Mouse (Mus musculus): ENCODE measurements at regions not wholly inside any gene's neighbourhood (a gene's known extent, or its start where the extent isn't known, plus 50 kb on each side); places are given as distances from the start of the nearest gene placed in this dataset.

DNA sequence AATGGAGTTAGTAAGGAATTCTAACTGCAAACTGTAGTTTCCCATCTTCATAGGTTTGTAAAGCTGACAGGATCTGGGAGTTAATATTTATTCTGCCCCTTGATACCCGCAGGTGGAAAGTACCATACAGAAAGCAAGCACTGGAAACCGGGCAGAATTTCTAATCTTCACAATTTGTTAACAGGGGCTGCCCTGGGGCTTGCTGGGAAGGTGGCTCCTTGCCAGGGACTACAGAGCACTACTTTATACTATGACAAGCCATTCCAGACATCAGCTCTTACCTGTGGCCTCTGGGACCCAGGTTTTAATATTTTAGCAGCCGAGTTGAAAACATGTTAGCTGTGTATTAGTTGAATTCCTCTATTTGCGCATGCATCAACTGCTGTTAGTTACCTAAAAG, 135.1 kb upstream of the Zeb2 start:
- Histone ChIP-seq H3K9ac (no peak overlapping the region), H3K4me2 (no peak overlapping the region), H3K4me3 (no peak overlapping the region), H3K36me3 (no peaks in the 10 kb centered on the region), H3K27ac (ENCODE audit: poor library complexity, severe bottlenecking) (no peak overlapping the region), H3K9me3 (replicated peaks) (no peaks in the 10 kb centered on the region), H3K4me1 (replicated peaks) (no peaks in the 10 kb centered on the region), H3K27me3 (replicated peaks) (no peaks in the 10 kb centered on the region)
- no peak for ATAC-seq (ENCODE audit: insufficient number of reproducible peaks, low FRiP score)
- 73% methylated on average over 4 of the region's 4 CpGs for WGBS

DNA sequence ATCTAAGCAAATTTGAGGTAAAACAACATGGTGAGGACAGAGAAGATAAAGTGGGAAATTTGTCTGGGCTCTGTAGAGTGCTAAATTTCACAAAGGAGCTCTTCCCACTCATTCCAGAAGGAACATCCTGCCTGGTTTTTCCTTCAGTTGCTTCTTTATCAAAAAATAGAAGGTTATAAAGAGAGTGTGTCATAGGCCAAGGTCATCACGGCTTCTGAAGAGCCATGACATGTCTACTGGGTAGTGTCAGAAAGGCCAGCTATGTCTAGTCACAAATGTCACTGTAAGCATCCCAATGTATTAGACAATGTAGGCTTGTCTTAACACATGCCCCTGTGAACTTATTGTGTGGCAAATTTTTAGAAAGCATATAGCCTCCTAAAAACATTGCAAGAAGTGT, 132.5 kb upstream of the Zeb2 start:
- H3K36me3 ChIP-seq, result no peaks in the 10 kb centered on the region
- H3K9ac ChIP-seq, result no peak overlapping the region
- H3K4me2 ChIP-seq, result no peak overlapping the region

GRCm38 (mm10) chr2:45246061-45246945, 129.1 kb upstream of the Zeb2 start:
- no peaks in the 10 kb centered on the region for H3K27me3 ChIP-seq (replicated peaks)
- H3K4me1 ChIP-seq (replicated peaks), result peaks cover 4% of the 10 kb centered on the region
- no peaks in the 10 kb centered on the region for H3K9me3 ChIP-seq (replicated peaks)
- H3K36me3 ChIP-seq, result no peaks in the 10 kb centered on the region
- H3K4me2 ChIP-seq, result no peak overlapping the region
- ATAC-seq (ENCODE audit: insufficient number of reproducible peaks, low FRiP score), result no peak
- H3K9ac ChIP-seq, result no peak overlapping the region
- WGBS, result 67% methylated on average over 10 of the region's 10 CpGs
- H3K27ac ChIP-seq (ENCODE audit: poor library complexity, severe bottlenecking), result peak overlapping the region; percentile 33; the same call in 1 of the 2 replicates
- H3K4me3 ChIP-seq, result no peak overlapping the region

More for the DNA sequence above, 132.5 kb upstream of the Zeb2 start:
- WGBS, result 63% methylated on average over 1 of the region's 1 CpGs
- Histone ChIP-seq H3K27me3 (replicated peaks) (no peaks in the 10 kb centered on the region), H3K4me3 (no peak overlapping the region), H3K27ac (ENCODE audit: poor library complexity, severe bottlenecking) (no peak overlapping the region), H3K4me1 (replicated peaks) (peaks cover 4% of the 10 kb centered on the region), H3K9me3 (replicated peaks) (no peaks in the 10 kb centered on the region)
- no peak for ATAC-seq (ENCODE audit: insufficient number of reproducible peaks, low FRiP score)

GRCm38 (mm10) chr2:45245506-45245905, 128.3 kb upstream of the Zeb2 start:
- no peak for ATAC-seq (ENCODE audit: insufficient number of reproducible peaks, low FRiP score)
- Histone ChIP-seq H3K27me3 (replicated peaks) (no peaks in the 10 kb centered on the region), H3K4me1 (replicated peaks) (peaks cover 9% of the 10 kb centered on the region), H3K4me2 (no peak overlapping the region), H3K4me3 (no peak overlapping the region), H3K9me3 (replicated peaks) (no peaks in the 10 kb centered on the region), H3K9ac (no peak overlapping the region), H3K27ac (ENCODE audit: poor library complexity, severe bottlenecking) (no peak overlapping the region), H3K36me3 (no peaks in the 10 kb centered on the region)
- whole genome bisulfite sequencing, result 50% methylated on average over 1 of the region's 1 CpGs

- no peak overlapping the region for H3K9ac ChIP-seq
- H3K27me3 ChIP-seq (replicated peaks), result no peaks in the 10 kb centered on the region
- H3K9me3 ChIP-seq (replicated peaks), result no peaks in the 10 kb centered on the region
- H3K27ac ChIP-seq (ENCODE audit: poor library complexity, severe bottlenecking), result no peak overlapping the region
- WGBS, result 86% methylated on average over 14 of the region's 14 CpGs
- peaks cover 16% of the 10 kb centered on the region for H3K4me1 ChIP-seq (replicated peaks)
- no peaks in the 10 kb centered on the region for H3K36me3 ChIP-seq
- ATAC-seq (ENCODE audit: insufficient number of reproducible peaks, low FRiP score), result no peak
- H3K4me3 ChIP-seq, result no peak overlapping the region
- no peak overlapping the region for H3K4me2 ChIP-seq
Observed at GRCm38 (mm10) chr2:45244491-45244890, 127.3 kb upstream of the Zeb2 start.

DNA sequence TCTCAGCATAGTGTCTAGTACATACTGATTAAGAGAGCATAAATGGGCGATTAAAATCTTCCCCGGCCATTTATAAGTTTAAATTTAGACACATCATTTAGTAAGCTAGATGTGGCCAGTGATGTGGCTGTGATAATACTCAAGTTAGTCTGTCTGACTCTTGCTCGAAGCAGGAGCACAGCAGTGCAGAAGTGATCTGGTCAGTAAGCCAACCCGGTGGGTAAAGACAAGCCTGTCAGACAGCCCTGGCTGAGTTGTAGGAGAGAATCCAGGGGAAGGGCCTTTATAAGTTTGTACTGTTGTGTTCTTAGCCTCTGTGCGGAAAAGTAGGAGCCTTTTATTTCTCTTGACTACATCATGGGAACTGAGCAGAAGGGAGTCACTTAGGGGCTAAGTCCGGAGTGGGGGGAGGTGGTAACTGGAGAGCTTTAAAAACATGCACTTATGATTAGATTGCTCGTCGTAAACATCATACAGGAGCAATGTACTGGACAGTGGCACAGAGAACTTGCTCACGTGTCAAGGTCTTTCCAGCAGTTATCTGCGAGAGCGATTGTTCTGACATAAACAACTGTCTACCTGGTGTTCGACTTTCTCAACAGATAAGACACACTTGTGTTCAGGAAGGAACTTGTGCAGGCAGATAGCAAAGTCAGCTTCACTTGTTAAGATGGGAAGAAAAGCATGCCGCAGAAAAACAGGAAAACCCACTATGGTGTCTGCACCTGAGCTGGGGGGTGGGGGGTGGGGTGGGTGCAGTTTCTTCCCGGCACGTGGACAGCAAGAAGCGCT, 122.5 kb upstream of the Zeb2 start:
- peak; percentile 83 for ATAC-seq (ENCODE audit: insufficient number of reproducible peaks, low FRiP score)
- no peaks in the 10 kb centered on the region for H3K36me3 ChIP-seq
- peaks cover 19% of the 10 kb centered on the region for H3K4me1 ChIP-seq (replicated peaks)
- peak overlapping the region; percentile 45; the same call in 1 of the 2 replicates for H3K27ac ChIP-seq (ENCODE audit: poor library complexity, severe bottlenecking)
- WGBS, result 24% methylated on average over 16 of the region's 16 CpGs
- H3K4me2 ChIP-seq, result peak overlapping the region; percentile 45
- no peaks in the 10 kb centered on the region for H3K9me3 ChIP-seq (replicated peaks)
- H3K9ac ChIP-seq, result no peak overlapping the region
- peak overlapping the region; percentile 4; the same call in 1 of the 2 replicates for H3K4me3 ChIP-seq
- no peaks in the 10 kb centered on the region for H3K27me3 ChIP-seq (replicated peaks)

GRCm38 (mm10) chr2:45239001-45239400, 121.8 kb upstream of the Zeb2 start:
- ATAC-seq (ENCODE audit: insufficient number of reproducible peaks, low FRiP score), result no peak
- WGBS, result 61% methylated on average over 6 of the region's 6 CpGs
- Histone ChIP-seq H3K9ac (no peak overlapping the region), H3K4me2 (no peak overlapping the region; the same call in 1 of the 2 replicates), H3K4me1 (replicated peaks) (peaks cover 19% of the 10 kb centered on the region), H3K27ac (ENCODE audit: poor library complexity, severe bottlenecking) (no peak overlapping the region), H3K9me3 (replicated peaks) (no peaks in the 10 kb centered on the region), H3K27me3 (replicated peaks) (no peaks in the 10 kb centered on the region), H3K36me3 (no peaks in the 10 kb centered on the region), H3K4me3 (no peak overlapping the region)

DNA sequence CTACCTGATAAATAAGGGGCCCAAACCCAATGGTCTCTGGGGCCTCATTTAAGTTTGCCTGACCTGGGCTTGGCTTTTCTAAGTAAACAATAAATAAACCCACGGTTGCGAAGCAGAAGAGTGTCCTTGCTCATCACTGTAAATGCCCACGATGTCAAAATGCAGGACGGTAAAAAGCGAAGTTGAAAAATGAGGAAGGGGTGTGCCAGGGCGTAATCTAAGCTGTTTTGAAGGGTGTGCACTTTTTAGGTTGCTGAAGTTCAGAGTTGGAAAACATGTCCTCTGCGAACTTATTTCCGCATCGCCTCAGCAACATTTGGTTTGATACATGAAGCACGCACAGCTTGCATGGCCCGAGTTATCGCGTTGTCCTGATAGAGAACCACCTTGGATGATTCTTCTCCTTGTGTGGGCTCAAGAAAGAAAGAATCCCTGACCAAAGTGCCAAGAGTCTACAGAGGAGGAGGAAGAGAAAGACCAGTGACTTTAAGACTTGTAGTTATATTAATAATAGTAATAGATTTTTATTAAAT, 119.0 kb upstream of the Zeb2 start:
- Histone ChIP-seq H3K4me2 (no peak overlapping the region), H3K9me3 (replicated peaks) (no peaks in the 10 kb centered on the region), H3K4me3 (no peak overlapping the region), H3K36me3 (no peaks in the 10 kb centered on the region), H3K4me1 (replicated peaks) (peaks cover 18% of the 10 kb centered on the region), H3K27ac (ENCODE audit: poor library complexity, severe bottlenecking) (no peak overlapping the region), H3K9ac (no peak overlapping the region), H3K27me3 (replicated peaks) (no peaks in the 10 kb centered on the region)
- ATAC-seq (ENCODE audit: insufficient number of reproducible peaks, low FRiP score), result no peak
- 90% methylated on average over 13 of the region's 13 CpGs for WGBS

DNA sequence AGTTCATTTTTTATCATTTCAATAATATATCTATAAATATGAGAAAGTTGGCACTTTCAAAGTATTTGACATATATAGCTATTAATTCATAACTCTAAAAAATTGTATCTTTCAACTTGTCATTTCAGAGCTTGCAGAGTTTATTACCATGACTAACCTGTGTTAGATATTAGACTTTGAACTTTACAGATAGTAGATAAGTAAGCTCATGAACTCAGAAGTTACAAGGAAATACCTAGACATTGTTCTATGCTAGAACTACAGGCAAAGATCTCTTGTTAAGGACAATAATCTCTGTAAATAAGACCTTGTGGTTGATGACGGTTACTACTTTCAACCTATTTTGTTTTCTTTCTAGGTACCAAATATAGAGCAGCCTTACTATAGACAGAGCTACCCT, 117.0 kb upstream of the Zeb2 start:
- no peak for ATAC-seq (ENCODE audit: insufficient number of reproducible peaks, low FRiP score)
- Histone ChIP-seq H3K9ac (no peak overlapping the region), H3K27me3 (replicated peaks) (no peaks in the 10 kb centered on the region), H3K9me3 (replicated peaks) (no peaks in the 10 kb centered on the region), H3K4me1 (replicated peaks) (peaks cover 4% of the 10 kb centered on the region), H3K27ac (ENCODE audit: poor library complexity, severe bottlenecking) (no peak overlapping the region), H3K36me3 (no peaks in the 10 kb centered on the region), H3K4me2 (no peak overlapping the region), H3K4me3 (no peak overlapping the region)
- WGBS, result 78% methylated on average over 1 of the region's 1 CpGs

DNA sequence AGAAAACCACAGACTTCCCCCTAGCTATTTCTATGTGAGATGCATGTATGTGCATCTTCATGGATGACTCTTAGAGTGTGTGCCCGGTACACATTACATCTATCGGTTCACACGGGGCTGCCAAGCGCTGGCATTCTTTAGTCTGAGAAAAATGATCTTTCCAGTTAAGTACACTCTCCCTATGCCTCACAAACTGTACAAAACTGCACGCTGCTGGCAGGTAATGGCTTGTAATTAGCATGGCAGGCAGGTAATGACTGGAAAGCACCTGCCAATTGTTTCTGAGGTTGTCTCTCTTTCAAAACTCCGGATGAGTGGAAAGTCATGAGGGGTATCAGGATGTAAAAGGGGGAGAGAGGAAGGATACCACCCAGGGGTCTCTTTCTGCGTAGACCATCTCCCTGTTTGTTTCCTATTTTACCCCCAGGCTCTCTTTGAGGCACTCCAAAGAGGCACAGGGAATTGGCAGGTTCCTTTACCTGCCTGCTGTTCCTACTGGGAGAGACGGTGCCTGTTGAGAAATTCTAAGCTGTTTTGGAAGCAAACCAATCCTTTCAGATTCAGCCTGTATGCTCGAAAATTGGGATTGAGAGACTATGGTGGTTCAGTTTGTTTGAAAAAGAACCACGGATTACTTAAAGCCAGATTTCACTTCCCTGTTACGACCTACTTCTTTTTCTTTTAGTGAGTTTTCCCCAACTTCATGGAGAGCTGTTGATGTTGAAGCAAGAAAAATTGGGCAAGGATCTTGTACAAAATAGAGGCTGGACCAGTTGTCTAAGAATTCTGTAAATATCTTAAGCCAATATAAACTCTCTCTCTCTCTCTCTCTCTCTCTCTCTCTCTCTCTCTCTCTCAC, 113.4 kb upstream of the Zeb2 start:
- no peak overlapping the region for H3K4me3 ChIP-seq
- ATAC-seq (ENCODE audit: insufficient number of reproducible peaks, low FRiP score), result no peak
- no peak overlapping the region for H3K9ac ChIP-seq
- H3K4me1 ChIP-seq (replicated peaks), result no peaks in the 10 kb centered on the region
- no peaks in the 10 kb centered on the region for H3K9me3 ChIP-seq (replicated peaks)
- 73% methylated on average over 11 of the region's 11 CpGs for WGBS
- H3K4me2 ChIP-seq, result no peak overlapping the region
- H3K36me3 ChIP-seq, result no peaks in the 10 kb centered on the region
- H3K27ac ChIP-seq (ENCODE audit: poor library complexity, severe bottlenecking), result no peak overlapping the region
- no peaks in the 10 kb centered on the region for H3K27me3 ChIP-seq (replicated peaks)

Measured in heart, embryonic 12.5 days (tissue).